Mouse (Mus musculus) T-helper 17 cell (primary cell): Measurements from ENCODE around the gene Zfp953.
"Not testable (repeated sequence)": the region's sequence is repeated elsewhere in the genome, so short reads cannot be mapped to it uniquely, and the experiment has no call there.

Experiments
- in situ Hi-C, 2 experiments: fragments of 300-600 bp; cut with MboI, MseI; formaldehyde crosslinking; loops; 1 replicate in 1 of 2; 2 replicates in 1 of 2; pipeline ENCODE4 v1.15.1; 2025; ENCODE audit warnings: high pct_unique_total_duplicates in 2 of 2

The Zfp953 gene

DNA sequence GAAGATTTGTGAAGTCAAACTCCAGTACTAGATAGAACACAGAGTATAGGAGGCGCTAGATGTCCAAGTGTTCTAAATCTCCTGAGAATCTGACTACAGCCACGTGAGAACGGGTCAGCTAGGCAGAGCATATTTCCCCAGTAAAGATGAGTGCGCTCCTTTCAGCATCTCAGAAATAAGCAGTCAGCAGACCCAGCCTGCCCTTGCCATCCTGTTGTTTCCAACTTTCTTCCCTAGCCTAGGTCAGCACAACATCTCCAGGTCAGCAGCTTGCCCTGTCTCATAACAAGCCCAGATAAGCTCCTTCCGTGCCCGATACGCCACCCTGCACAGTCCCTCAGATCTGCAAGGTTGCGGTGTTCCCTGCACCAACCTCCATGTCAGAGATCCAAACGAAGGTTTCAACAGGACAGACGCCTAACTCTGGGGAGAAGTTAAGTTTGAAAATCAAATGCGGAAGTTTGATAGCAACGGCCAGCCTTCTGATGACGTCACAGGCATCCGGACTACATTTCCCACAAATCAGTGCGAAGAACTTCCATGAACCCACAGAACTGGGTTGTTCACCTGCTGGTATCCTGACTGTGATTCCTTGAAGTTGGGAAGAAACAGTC, at the start of gene Zfp953, which contains the start of gene Gm28044:
Gene Zfp953, minus strand, starts transcription at position 475 of the 614 bp plus-strand sequence.
Gene Gm28044, minus strand, starts transcription at position 406 of the 614 bp plus-strand sequence.
- in situ Hi-C loops: no loop called here

DNA sequence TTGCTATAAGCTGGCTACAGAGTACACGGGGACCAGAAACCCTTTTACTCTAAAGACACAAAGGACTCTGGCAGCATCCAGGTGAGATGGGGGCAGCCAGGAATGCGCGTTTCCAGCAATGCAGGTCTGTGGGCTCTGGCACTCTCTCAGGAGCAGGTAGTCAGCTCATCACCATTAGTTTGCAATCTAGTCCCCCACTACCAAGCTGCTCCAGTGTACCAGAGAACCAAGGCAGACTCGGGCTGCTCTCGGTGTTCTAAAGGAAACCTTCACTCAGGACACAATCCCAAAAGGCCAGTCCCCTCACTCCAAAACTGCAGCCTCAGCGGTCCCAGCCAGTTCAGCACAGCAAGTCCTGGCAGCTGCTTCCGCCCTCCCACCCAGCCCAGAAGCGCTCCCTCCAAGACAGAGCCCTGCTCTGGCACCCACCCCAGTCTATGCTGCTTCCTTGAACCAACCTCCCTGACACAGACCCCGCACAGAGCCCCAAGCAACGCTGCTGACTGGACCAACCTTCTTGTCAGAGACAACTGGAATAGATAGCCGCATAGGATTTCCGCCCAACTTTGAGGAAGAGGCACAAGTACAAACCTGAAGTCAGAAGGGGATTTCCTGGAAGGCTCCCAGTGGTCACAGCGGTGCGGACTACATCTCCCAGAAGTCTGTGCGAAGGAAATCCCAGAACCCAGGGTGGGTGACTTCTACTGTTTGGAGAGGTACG, 38.9 kb upstream of the Zfp953 start, which contains the start of gene Zfp429:
Gene Zfp429, minus strand, starts transcription at position 637 of the 721 bp plus-strand sequence.
- in situ Hi-C loops: not testable (repeated sequence)

DNA sequence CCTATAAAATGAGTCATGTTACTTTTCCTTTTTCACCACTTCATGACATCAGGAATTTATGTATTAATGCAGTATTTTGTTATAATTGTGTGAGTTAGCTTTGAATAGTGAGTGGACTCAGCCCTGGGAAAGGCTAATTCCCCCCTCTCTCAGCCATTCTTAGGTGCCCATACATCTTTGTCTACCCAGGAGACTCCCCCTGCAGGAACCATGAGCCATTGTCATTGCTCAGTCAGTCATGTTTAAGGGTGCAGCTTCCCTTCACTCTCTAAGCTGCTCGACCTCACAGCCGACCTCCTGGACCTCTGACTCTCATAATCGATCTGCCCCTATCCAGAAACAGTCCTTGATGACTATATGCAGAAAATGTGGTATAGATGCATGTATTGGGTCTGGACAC, 15.8 kb upstream of the Zfp953 start:
- in situ Hi-C loops: loop anchor here (5.0 to 10.0 kb wide), 3 partner anchors 71 to 1209 kb away; partner anchors contain the start of genes Fastkd3 (in 1 of the 2) and Mtrr (in 1 of the 2)

DNA sequence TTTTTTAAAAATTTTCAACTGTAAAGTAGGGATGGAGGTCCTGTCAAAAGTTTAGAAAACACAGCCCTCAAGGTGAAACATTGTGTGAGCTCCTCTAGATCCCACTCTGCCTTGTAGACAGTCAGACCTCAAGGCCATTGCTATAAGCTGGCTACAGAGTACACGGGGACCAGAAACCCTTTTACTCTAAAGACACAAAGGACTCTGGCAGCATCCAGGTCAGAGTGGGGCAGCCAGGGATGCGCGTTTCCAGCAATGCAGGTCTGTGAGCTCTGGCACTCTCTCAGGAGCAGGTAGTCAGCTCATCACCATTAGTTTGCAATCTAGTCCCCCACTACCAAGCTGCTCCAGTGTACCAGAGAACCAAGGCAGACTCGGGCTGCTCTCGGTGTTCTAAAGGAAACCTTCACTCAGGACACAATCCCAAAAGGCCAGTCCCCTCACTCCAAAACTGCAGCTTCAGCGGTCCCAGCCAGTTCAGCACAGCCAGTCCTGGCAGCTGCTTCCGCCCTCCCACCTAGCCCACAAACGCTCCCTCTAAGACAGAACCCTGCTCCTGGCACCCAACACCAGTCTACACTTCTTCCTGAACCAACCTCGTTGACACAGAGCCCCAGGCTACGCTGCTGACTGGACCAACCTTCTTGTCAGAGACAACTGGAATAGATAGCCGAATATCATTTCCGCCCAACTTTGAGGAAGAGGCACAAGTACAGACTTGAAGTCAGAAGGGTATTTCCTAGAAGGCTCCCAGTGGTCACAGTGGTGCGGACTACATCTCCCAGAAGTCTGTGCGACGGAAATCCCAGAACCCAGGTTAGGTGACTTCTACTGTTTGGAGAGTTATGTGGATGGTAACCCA, 14.9 kb upstream of the Zfp953 start, which contains the start of the genes Gm28041 and Zfp456:
Gene Gm28041, minus strand, starts transcription at position 684 of the 862 bp plus-strand sequence.
Gene Zfp456, minus strand, starts transcription at position 761 of the 862 bp plus-strand sequence.
- in situ Hi-C loops: loop anchor here (5.0 to 10.0 kb wide), 3 partner anchors 72 to 1210 kb away; partner anchors contain the start of genes Fastkd3 (in 1 of the 2) and Mtrr (in 1 of the 2)

DNA sequence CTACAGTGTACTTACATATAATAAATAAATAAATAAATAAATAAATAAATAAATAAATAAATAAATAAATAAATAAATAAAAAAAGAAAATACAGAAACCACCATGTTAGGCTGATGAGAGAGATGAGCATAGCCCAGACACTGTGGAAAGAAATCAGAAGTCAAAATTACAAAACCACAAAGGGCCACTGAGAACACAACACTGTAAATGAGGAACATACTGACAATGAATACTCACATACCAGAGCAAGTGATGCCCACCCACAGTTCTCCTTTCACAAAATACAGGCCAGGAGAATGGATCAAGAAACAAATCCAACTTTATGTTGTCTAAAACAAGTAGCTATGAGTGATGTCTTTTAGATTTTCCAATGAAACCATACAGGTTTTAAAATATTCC, 8.6 kb downstream of the Zfp953 start:
- in situ Hi-C loops: no loop called here

DNA sequence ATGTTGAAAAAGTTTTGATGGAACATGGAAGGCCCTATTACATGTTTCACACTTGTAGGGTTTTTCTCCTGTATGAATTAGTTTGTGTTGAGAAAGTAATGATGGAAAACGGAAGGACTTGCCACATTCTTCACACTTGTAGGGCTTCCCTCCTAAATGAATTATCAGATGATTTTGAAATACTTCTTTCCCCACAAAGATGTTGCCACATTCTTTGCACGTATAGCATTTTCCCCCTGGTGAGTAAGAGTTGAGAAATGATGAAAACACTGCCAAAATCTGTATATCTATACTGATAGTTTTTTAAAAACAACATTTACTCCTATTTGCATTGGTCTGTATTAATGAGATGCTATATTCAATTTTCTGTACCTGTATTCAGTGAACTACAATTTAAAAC, 17.0 kb downstream of the Zfp953 start:
- in situ Hi-C loops: no loop called here

DNA sequence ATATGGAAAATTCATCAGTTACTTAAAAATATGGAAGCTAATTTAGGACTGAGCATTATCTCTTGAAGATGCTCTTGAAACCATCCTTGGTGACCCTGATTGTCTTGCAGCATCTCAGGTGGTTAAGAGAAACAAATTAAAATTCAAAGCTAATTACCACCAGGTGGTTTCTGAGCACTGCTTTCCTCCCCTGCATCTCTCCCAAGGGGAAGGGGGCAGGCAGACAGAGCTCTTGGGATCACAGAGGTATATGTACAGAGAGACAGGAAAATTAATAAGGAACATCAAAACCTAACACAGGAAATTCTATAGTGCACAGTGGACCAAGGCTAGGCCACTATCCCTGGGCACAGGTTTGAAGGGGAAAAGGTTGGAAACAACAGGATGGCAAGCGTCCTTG, 27.5 kb downstream of the Zfp953 start:
- in situ Hi-C loops: no loop called here

DNA sequence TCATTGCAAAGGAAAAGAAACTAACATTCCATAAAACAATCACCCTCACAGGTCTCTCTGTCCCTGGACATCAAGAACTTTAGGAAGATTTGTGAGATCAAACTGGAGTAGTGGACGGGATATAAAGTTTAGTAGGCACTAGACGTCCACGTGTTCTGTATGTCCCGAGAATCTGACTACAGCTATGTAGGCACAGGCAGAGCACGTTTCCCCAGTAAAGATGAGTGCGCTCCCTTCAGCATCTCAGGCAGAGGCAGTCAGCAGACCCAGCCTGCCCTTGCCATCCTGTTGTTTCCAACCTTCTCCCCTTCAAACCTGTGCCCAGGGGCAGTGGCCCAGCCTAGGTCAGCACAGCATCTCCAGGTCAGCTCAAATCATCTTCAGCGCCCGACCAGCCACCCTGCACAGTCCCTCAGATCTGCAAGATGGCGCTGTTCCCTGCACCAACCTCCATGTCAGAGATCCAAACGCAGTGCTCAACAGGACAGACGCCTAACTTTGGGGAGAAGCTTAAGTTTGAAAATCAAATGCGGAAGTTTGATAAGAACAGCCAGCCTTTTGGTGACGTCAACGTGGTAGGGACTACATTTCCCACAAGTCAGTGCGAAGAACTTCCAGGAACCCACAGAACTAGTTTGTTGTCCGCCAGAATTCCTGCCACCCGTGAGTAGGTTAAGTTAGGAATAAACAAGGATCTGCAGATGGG, 28.2 kb downstream of the Zfp953 start, which contains the start of gene Zfp595:
Gene Zfp595, minus strand, starts transcription at position 552 of the 706 bp plus-strand sequence.
- in situ Hi-C loops: no loop called here

DNA sequence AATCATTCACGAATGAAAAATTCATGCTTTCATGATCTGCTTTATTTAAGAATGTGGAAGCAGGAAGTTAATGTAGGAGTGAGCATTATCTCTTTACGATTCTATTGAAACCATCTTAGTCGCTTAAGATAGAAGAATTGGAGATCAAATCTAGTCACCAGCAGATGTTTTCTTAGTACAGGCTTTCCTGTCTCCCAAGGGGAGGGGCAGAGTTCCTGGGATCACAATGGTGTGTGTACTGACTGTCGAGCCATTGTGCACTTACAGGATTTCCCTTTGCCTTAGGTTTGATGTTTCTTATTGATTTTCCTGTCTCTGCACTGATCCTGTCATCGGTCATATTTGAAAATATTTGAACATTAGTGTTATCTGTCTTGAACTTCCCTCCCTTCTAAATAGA, 53.7 kb downstream of the Zfp953 start:
- in situ Hi-C loops: loop anchor here in 1 of 2 experiments (5.0 to 10.0 kb wide), 2 partner anchors 39 to 182 kb away; partner anchors contain the start of gene Zfp759

DNA sequence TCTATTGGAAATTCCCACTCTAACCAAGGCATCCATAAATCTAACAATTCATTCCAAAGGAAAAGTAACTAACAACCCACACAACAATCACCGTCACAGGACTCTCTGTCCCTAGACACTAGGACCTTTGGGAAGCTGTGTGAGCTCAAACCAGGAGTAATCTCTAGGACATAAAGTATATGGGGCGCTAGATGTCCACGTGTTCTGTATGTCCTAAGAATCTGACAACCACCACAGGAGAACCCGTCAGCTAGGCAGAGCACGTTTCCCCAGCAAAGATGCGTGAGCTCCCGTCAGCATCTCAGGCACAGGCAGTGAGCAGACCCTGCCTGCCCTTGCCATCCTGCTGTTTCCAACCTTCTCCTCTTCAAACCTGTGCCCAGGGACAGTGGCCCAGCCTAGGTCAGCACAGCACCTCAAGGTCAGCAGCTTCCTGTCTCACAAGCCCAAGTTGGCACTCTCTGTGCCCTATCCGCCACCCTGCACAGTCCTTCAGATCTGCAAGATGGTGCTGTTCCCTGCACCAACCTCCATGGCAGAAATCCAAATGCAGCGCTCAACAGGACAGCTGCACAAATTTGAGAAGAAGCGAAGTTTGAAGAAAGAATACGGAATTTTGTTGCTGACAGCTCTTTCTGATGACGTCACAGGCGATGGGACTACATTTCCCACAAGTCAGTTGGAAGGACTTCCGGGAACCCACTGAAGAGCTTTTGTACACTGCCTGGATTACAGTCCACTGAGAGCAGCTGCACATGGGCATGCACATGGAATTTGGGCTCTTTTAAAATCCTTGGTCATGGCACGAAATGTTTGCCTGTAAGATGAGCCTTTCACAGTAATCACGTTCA, 54.4 kb downstream of the Zfp953 start, which contains the start of gene Zfp457:
Gene Zfp457, minus strand, starts transcription at position 664 of the 851 bp plus-strand sequence.
- in situ Hi-C loops: loop anchor here in 1 of 2 experiments (5.0 to 10.0 kb wide), 2 partner anchors 39 to 181 kb away; partner anchors contain the start of gene Zfp759
